Mouse (Mus musculus): ENCODE results near the gene Rpl22l1. TPM values are rescaled to one million over a fixed set of nuclear protein-coding genes. Genes with fewer than 3 reads are reported as not detected.
"Not testable (repeated sequence)": the region's sequence is repeated elsewhere in the genome, so short reads cannot be mapped to it uniquely, and the experiment has no call there.

Rpl22l1 gene
- polyA plus RNA-seq, 1 experiment, result not detected

GRCm38 (mm10) chr3:28816010-28816540 lies 10.8 kb downstream of the Rpl22l1 start:
- 83% methylated on average over 4 of the region's 4 CpGs for WGBS
- TF ChIP-seq CTCF (IDR thresholded peaks at IDR 0.05; ENCODE audit: insufficient read depth, low read depth, low read length) (no peak), POLR2A (IDR thresholded peaks at IDR 0.05; ENCODE audit: insufficient read depth, low read depth, low read length) (no peak)

GRCm38 (mm10) chr3:28826272-28826671 lies 21.0 kb downstream of the Rpl22l1 start:
- H3K4me3 ChIP-seq (ENCODE audit: insufficient read depth, low read depth, low read length), result no peak overlapping the region
- 94% methylated on average over 1 of the region's 1 CpGs for WGBS
- H3K27ac ChIP-seq (ENCODE audit: insufficient read depth, low read depth, low read length), result no peak overlapping the region
- no peak for TF ChIP-seq POLR2A (IDR thresholded peaks at IDR 0.05; ENCODE audit: insufficient read depth, low read depth, low read length)
- no peak for TF ChIP-seq CTCF (IDR thresholded peaks at IDR 0.05; ENCODE audit: insufficient read depth, low read depth, low read length)
- no peaks in the 10 kb centered on the region for H3K4me1 ChIP-seq (ENCODE audit: control insufficient read depth, insufficient read depth, low read length)

More at GRCm38 (mm10) chr3:28816010-28816540, 10.8 kb downstream of the Rpl22l1 start:
- H3K4me1 ChIP-seq (ENCODE audit: control insufficient read depth, insufficient read depth, low read length), result no peaks in the 10 kb centered on the region
- no peak overlapping the region for H3K27ac ChIP-seq (ENCODE audit: insufficient read depth, low read depth, low read length)
- H3K4me3 ChIP-seq (ENCODE audit: insufficient read depth, low read depth, low read length), result no peak overlapping the region

- Histone ChIP-seq H3K4me1 (ENCODE audit: control insufficient read depth, insufficient read depth, low read length) (no peaks in the 10 kb centered on the region), H3K4me3 (ENCODE audit: insufficient read depth, low read depth, low read length) (no peak overlapping the region), H3K27ac (ENCODE audit: insufficient read depth, low read depth, low read length) (no peak overlapping the region)
- WGBS, result 77% methylated on average over 2 of the region's 2 CpGs
- TF ChIP-seq POLR2A (IDR thresholded peaks at IDR 0.05; ENCODE audit: insufficient read depth, low read depth, low read length) (no peak), CTCF (IDR thresholded peaks at IDR 0.05; ENCODE audit: insufficient read depth, low read depth, low read length) (no peak)
These were observed 22.4 kb downstream of the Rpl22l1 start for GRCm38 (mm10) chr3:28827605-28828004.

GRCm38 (mm10) chr3:28829454-28829853 lies 24.2 kb downstream of the Rpl22l1 start:
- Histone ChIP-seq H3K4me3 (ENCODE audit: insufficient read depth, low read depth, low read length) (no peak overlapping the region), H3K27ac (ENCODE audit: insufficient read depth, low read depth, low read length) (no peak overlapping the region), H3K4me1 (ENCODE audit: control insufficient read depth, insufficient read depth, low read length) (no peaks in the 10 kb centered on the region)
- TF ChIP-seq POLR2A (IDR thresholded peaks at IDR 0.05; ENCODE audit: insufficient read depth, low read depth, low read length), result no peak
- 94% methylated on average over 2 of the region's 2 CpGs for WGBS

GRCm38 (mm10) chr3:28836796-28837371 lies 31.6 kb downstream of the Rpl22l1 start:
- H3K4me3 ChIP-seq (ENCODE audit: insufficient read depth, low read depth, low read length), result no peak overlapping the region
- TF ChIP-seq CTCF (IDR thresholded peaks at IDR 0.05; ENCODE audit: insufficient read depth, low read depth, low read length) (no peak), POLR2A (IDR thresholded peaks at IDR 0.05; ENCODE audit: insufficient read depth, low read depth, low read length) (no peak)
- H3K4me1 ChIP-seq (ENCODE audit: control insufficient read depth, insufficient read depth, low read length), result no peaks in the 10 kb centered on the region
- 82% methylated on average over 2 of the region's 2 CpGs for WGBS
- H3K27ac ChIP-seq (ENCODE audit: insufficient read depth, low read depth, low read length), result no peak overlapping the region

- TF ChIP-seq POLR2A (IDR thresholded peaks at IDR 0.05; ENCODE audit: insufficient read depth, low read depth, low read length) (no peak), CTCF (IDR thresholded peaks at IDR 0.05; ENCODE audit: insufficient read depth, low read depth, low read length) (no peak)
- 33% methylated on average over 3 of the region's 3 CpGs for WGBS
These were observed 36.8 kb downstream of the Rpl22l1 start for GRCm38 (mm10) chr3:28841886-28842649.

GRCm38 (mm10) chr3:28843231-28843630 lies 38.0 kb downstream of the Rpl22l1 start:
- no peak overlapping the region for H3K27ac ChIP-seq (ENCODE audit: insufficient read depth, low read depth, low read length)
- TF ChIP-seq CTCF (IDR thresholded peaks at IDR 0.05; ENCODE audit: insufficient read depth, low read depth, low read length) (no peak), POLR2A (IDR thresholded peaks at IDR 0.05; ENCODE audit: insufficient read depth, low read depth, low read length) (no peak)
- WGBS, result 66% methylated on average over 8 of the region's 8 CpGs
- no peaks in the 10 kb centered on the region for H3K4me1 ChIP-seq (ENCODE audit: control insufficient read depth, insufficient read depth, low read length)
- no peak overlapping the region for H3K4me3 ChIP-seq (ENCODE audit: insufficient read depth, low read depth, low read length)

More at GRCm38 (mm10) chr3:28841886-28842649, 36.8 kb downstream of the Rpl22l1 start:
- Histone ChIP-seq H3K4me1 (ENCODE audit: control insufficient read depth, insufficient read depth, low read length) (no peaks in the 10 kb centered on the region), H3K4me3 (ENCODE audit: insufficient read depth, low read depth, low read length) (no peak overlapping the region), H3K27ac (ENCODE audit: insufficient read depth, low read depth, low read length) (no peak overlapping the region)

GRCm38 (mm10) chr3:28847115-28847514 lies 41.9 kb downstream of the Rpl22l1 start:
- no peak for TF ChIP-seq POLR2A (IDR thresholded peaks at IDR 0.05; ENCODE audit: insufficient read depth, low read depth, low read length)
- TF ChIP-seq CTCF (IDR thresholded peaks at IDR 0.05; ENCODE audit: insufficient read depth, low read depth, low read length), result no peak
- Histone ChIP-seq H3K4me3 (ENCODE audit: insufficient read depth, low read depth, low read length) (no peak overlapping the region), H3K27ac (ENCODE audit: insufficient read depth, low read depth, low read length) (no peak overlapping the region), H3K4me1 (ENCODE audit: control insufficient read depth, insufficient read depth, low read length) (no peaks in the 10 kb centered on the region)

- not testable (repeated sequence) for H3K4me1 ChIP-seq (ENCODE audit: control insufficient read depth, insufficient read depth, low read length); H3K4me3 ChIP-seq (ENCODE audit: insufficient read depth, low read depth, low read length); H3K27ac ChIP-seq (ENCODE audit: insufficient read depth, low read depth, low read length)
- 95% methylated on average over 3 of the region's 3 CpGs for WGBS
These were observed 46.9 kb downstream of the Rpl22l1 start for GRCm38 (mm10) chr3:28852174-28852573.

Other genes with a start within 250 kb of the Rpl22l1 start
- not detected in 2 replicates for gene Slc2a2, start 107.5 kb upstream of the Rpl22l1 start, polyA plus RNA-seq (2012; ENCODE audit: insufficient read depth, insufficient read length, low replicate concordance, missing spikeins)
- not detected in 2 replicates for gene Eif5a2, start 24.2 kb upstream of the Rpl22l1 start, polyA plus RNA-seq (2012; ENCODE audit: insufficient read depth, insufficient read length, low replicate concordance, missing spikeins)
- not detected in 2 replicates for gene Gm1527, start 87.2 kb downstream of the Rpl22l1 start, polyA plus RNA-seq (2012; ENCODE audit: insufficient read depth, insufficient read length, low replicate concordance, missing spikeins)

Measured in olfactory bulb, adult 2 months (tissue).